Mouse (Mus musculus) lung, postnatal 14 days (tissue): Measurements from ENCODE around the gene Bcl11a.

Source experiments
- DNase-seq: peaks from one replicate; pipeline ENCODE4 v3.0.0; 2021

The Bcl11a gene

GRCm38 (mm10) chr11:24162056-24162455 lies 84.2 kb downstream of the Bcl11a start:
- peak; percentile 62 for DNase-seq

- no peak for DNase-seq
Measured at GRCm38 (mm10) chr11:24163072-24163471, 85.2 kb downstream of the Bcl11a start.

GRCm38 (mm10) chr11:24164065-24164464 lies 86.2 kb downstream of the Bcl11a start:
- no peak for DNase-seq

GRCm38 (mm10) chr11:24171675-24172285 lies 93.9 kb downstream of the Bcl11a start:
- no peak for DNase-seq

GRCm38 (mm10) chr11:24172585-24172984 lies 94.7 kb downstream of the Bcl11a start:
- no peak for DNase-seq

- no peak for DNase-seq
Measured at GRCm38 (mm10) chr11:24174161-24174792, 96.4 kb downstream of the Bcl11a start.

- no peak for DNase-seq
Measured at GRCm38 (mm10) chr11:24177458-24177857, 99.6 kb downstream of the Bcl11a start.

GRCm38 (mm10) chr11:24178823-24179476 lies 101.1 kb downstream of the Bcl11a start:
- DNase-seq: no peak

- no peak for DNase-seq
Measured at GRCm38 (mm10) chr11:24180040-24180439, 102.2 kb downstream of the Bcl11a start.

GRCm38 (mm10) chr11:24183501-24183900 lies 105.6 kb downstream of the Bcl11a start:
- DNase-seq: no peak

GRCm38 (mm10) chr11:24184932-24185331 lies 107.1 kb downstream of the Bcl11a start:
- peak; percentile 3 for DNase-seq

GRCm38 (mm10) chr11:24190411-24190810 lies 112.6 kb downstream of the Bcl11a start:
- DNase-seq: no peak

- no peak for DNase-seq
Measured at GRCm38 (mm10) chr11:24196460-24197190, 118.8 kb downstream of the Bcl11a start.

GRCm38 (mm10) chr11:24197424-24197823 lies 119.6 kb downstream of the Bcl11a start:
- no peak for DNase-seq

- no peak for DNase-seq
Measured at GRCm38 (mm10) chr11:24199560-24199959, 121.7 kb downstream of the Bcl11a start.

- DNase-seq: no peak
Measured at GRCm38 (mm10) chr11:24200310-24200709, 122.5 kb downstream of the Bcl11a start.

GRCm38 (mm10) chr11:24201223-24201622 lies 123.4 kb downstream of the Bcl11a start:
- DNase-seq: no peak

- DNase-seq: no peak
Measured at GRCm38 (mm10) chr11:24202641-24203361, 124.9 kb downstream of the Bcl11a start.

- DNase-seq: no peak
Measured at GRCm38 (mm10) chr11:24203489-24203888, 125.6 kb downstream of the Bcl11a start.

GRCm38 (mm10) chr11:24208951-24209351 lies 131.1 kb downstream of the Bcl11a start:
- DNase-seq: no peak

GRCm38 (mm10) chr11:24214509-24215134 lies 136.8 kb downstream of the Bcl11a start:
- no peak for DNase-seq

GRCm38 (mm10) chr11:24217741-24218333 lies 140.0 kb downstream of the Bcl11a start:
- no peak for DNase-seq
